In the genomic region with DNA sequence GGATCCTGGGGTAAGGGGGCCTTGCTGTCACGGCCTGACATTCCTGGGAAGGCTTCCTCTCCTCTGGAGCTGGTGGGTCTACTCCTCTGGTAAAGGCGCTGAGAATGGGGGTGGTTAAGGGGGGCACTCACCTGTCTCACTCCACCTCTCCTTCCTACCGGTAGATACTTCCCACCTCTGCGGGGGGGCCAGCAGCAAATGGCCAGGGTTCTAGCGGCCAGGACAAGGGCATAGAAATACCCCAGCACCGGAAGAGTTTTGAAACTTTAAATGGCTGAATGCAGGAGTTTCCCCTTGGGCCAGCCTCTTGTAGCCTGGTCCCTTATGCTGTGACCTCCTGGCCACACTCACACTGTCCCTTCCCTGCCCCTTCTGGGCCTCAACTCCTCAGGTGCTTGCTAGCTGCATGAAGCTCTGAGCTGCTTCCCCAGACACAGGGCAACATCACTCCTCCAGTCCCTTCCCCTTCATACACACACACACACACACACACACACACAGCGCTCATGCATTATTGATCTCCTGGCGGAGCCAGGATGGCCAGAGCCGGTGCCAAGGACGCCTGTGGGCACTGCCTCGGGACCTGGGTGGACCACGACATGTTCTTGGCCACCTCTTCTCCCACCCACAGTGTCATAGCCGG, we compare ENCODE assay signal across 1 mouse cellular context.
TF ChIP-seq lines count a peak whose summit lies in the region.

No protein-coding gene starts in this region.

TF ChIP-seq in ES-E14, 5 proteins besides CTCF, POLR2A, EP300 and RAD21:
- TF ChIP-seq HCFC1 (IDR thresholded peaks at IDR 0.05; ENCODE audit: borderline replicate concordance, insufficient read depth, low read length) (no peak), ZC3H11A (IDR thresholded peaks at IDR 0.05; ENCODE audit: borderline replicate concordance, low read depth, low read length) (no peak), CHD2 (IDR thresholded peaks at IDR 0.05; ENCODE audit: low read depth, low read length) (no peak), ZNF384 (IDR thresholded peaks at IDR 0.05; ENCODE audit: low read depth, low read length) (no peak), MAFK (IDR thresholded peaks at IDR 0.05; ENCODE audit: insufficient read depth, low read depth, low read length) (no peak)
